ENCODE assay signal across 21 mouse cellular contexts in the genomic region with DNA sequence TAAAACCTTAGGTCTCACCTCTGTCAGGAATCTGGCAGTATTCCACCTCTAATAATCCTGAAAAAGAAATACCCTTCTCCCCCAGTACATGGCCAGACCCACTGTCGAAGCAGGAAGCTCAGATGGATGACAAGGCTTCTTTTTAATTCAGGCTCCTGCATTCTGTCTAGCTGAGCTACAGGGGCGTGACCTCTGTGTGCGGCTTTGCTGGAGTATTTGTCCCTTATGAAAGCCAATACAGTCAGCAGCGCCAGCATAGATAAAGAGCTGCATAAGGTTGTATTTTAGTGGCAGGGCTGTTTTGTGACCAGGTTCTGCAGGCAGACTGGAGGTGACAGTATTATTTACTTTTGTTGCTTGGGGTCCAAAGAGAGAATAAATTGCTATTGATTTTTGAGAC. TPM values are rescaled to one million over a fixed set of nuclear protein-coding genes. Genes with fewer than 3 reads are reported as not detected.
DNase-seq lines count a peak whose midpoint lies in the region; TF ChIP-seq lines count a peak whose summit lies in the region.
"Had no signal": no experiment of that assay in that cellular context is flagged by ENCODE, and none has a peak within 500 bp of the region (broad histone marks: within the 10 kb centered on the region; RNA-seq: fewer than 3 reads in every experiment).

No protein-coding gene starts in this region.

- H3K9me3 ChIP-seq in heart, embryonic 10.5 days = no peaks in the 10 kb centered on the region
- H3K9me3 ChIP-seq: embryonic facial prominence, embryonic 13.5 days; hindbrain, embryonic 13.5 days; intestine, embryonic 15.5 days; kidney, embryonic 15.5 days; limb, embryonic 15.5 days had no signal

- intact Hi-C loops in heart, postnatal 10 days (cut with DNase I) = no loop called here

- H3K4me3 ChIP-seq in heart, embryonic 10.5 days = no peak overlapping the region
- H3K4me3 ChIP-seq: embryonic facial prominence, embryonic 13.5 days; hindbrain, embryonic 13.5 days; intestine, embryonic 15.5 days; kidney, embryonic 15.5 days; limb, embryonic 15.5 days had no signal

- peak; percentile 16 for DNase-seq in heart, adult 8-10 months (ENCODE audit: low spot score)
- no peak for DNase-seq in heart, embryonic 10.5 days (ENCODE audit: low spot score)
- peak; percentile 45 for DNase-seq in brain, embryonic 14.5 days (ENCODE audit: low read depth)
- peak; percentile 52 for DNase-seq in embryo, embryonic 11 days
- DNase-seq in heart, postnatal 10 days = peak; percentile 38 to 44
- no peak for DNase-seq in B cell, adult 2 months
- DNase-seq in urinary bladder, adult 18-20 months (ENCODE audit: low spot score in 2 of 2) = no peak
- DNase-seq in gastrocnemius, postnatal 4 days (ENCODE audit: low spot score in 2 of 2) = no peak
- DNase-seq: cerebellum, postnatal 10 days; gastrocnemius, postnatal 36 days; layer of hippocampus, postnatal 36 days; lung, postnatal 10 days; right cerebral cortex, postnatal 14 days; thymus, postnatal 14 days had no signal

- H3K36me3 ChIP-seq in heart, embryonic 10.5 days = no peaks in the 10 kb centered on the region
- H3K36me3 ChIP-seq: embryonic facial prominence, embryonic 13.5 days; hindbrain, embryonic 13.5 days; intestine, embryonic 15.5 days; kidney, embryonic 15.5 days; limb, embryonic 15.5 days had no signal

- no peaks in the 10 kb centered on the region for H3K4me1 ChIP-seq in heart, embryonic 10.5 days
- H3K4me1 ChIP-seq: embryonic facial prominence, embryonic 13.5 days; intestine, embryonic 15.5 days; kidney, embryonic 15.5 days; limb, embryonic 15.5 days had no signal

- WGBS in heart, embryonic 10.5 days = 43% methylated on average over 4 of the region's 4 CpGs

- H3K27me3 ChIP-seq in heart, embryonic 10.5 days (ENCODE audit: insufficient read depth, poor library complexity, severe bottlenecking) = no peaks in the 10 kb centered on the region
- H3K27me3 ChIP-seq: embryonic facial prominence, embryonic 13.5 days; hindbrain, embryonic 13.5 days; intestine, embryonic 15.5 days; kidney, embryonic 15.5 days; limb, embryonic 15.5 days; Patski had no signal

- TF ChIP-seq CTCF in brain, embryonic 14.5 days (IDR thresholded peaks at IDR 0.05; ENCODE audit: borderline replicate concordance, extremely low read depth, insufficient read depth, insufficient read length) = no peak

- no peak overlapping the region for H3K27ac ChIP-seq in heart, embryonic 10.5 days
- H3K27ac ChIP-seq: embryonic facial prominence, embryonic 13.5 days; hindbrain, embryonic 13.5 days; intestine, embryonic 15.5 days; kidney, embryonic 15.5 days; limb, embryonic 15.5 days had no signal

- TF ChIP-seq POLR2A in brain, embryonic 14.5 days (IDR thresholded peaks at IDR 0.05; ENCODE audit: borderline replicate concordance, extremely low read depth, insufficient read depth, insufficient read length, poor library complexity, severe bottlenecking) = no peak

RNA-seq across cellular contexts. Expression of a gene that starts 47.7 kb away (rescaled TPM):
- total RNA-seq in heart, adult 8-10 months (2022) = 10 to 100 TPM; 12.6 to 16.3 (median 15.2) TPM
- 1.0 and 1.8 TPM in 2 replicates for polyA plus RNA-seq in heart, embryonic 10.5 days (2016; fragmentation: Nextera tagmentation; extraction: Ambion mirVana)
- polyA plus RNA-seq in brain, embryonic 14.5 days (2012; rRNA removed) = 4.3 and 5.7 TPM in 2 replicates
- total RNA-seq in heart, postnatal 10 days (2021) = 10 to 100 TPM in 1 of 2 experiments, 1 to 10 TPM in 1; 9.1 to 11.0 TPM
- total RNA-seq in gastrocnemius, postnatal 4 days (2021) = 10 to 100 TPM; 16.9 to 17.7 TPM

RNA-seq across cellular contexts. Expression of a gene that starts 47.8 kb away (rescaled TPM):
- total RNA-seq in heart, adult 8-10 months (2022) = 1 to 10 TPM; 1.4 to 3.1 (median 1.9) TPM
- 0.78 and 0.89 TPM in 2 replicates for polyA plus RNA-seq in heart, embryonic 10.5 days (2016; fragmentation: Nextera tagmentation; extraction: Ambion mirVana)
- 6.2 and 9.8 TPM in 2 replicates for polyA plus RNA-seq in brain, embryonic 14.5 days (2012; rRNA removed)
- total RNA-seq in heart, postnatal 10 days (2021) = 1 to 10 TPM in 1 of 2 experiments, under 1 TPM in 1; 0.60 to 1.5 TPM
- total RNA-seq in gastrocnemius, postnatal 4 days (2021) = 1 to 10 TPM; 2.9 to 3.2 TPM
- polyA plus RNA-seq: liver, embryonic 16.5 days had no signal

Comparison
In these comparisons a context has a peak if more than half of its experiments do, and no peak if none do; other contexts are left out.
1. DNase-seq: peak in heart, adult 8-10 months (single experiment), brain, embryonic 14.5 days (single experiment), embryo, embryonic 11 days (single experiment) and heart, postnatal 10 days (2 of 2); none in heart, embryonic 10.5 days (single experiment), B cell, adult 2 months (0 of 2), urinary bladder, adult 18-20 months (0 of 2) and gastrocnemius, postnatal 4 days (0 of 2).